Mouse (Mus musculus) lung, embryonic 14.5 days (tissue): ENCODE results near the gene Zbtb16. TPM values are rescaled to one million over a fixed set of nuclear protein-coding genes. Genes with fewer than 3 reads are reported as not detected.

Source experiments
- ATAC-seq: fragments of 200-750 bp; cut with Nextera tagmentation; 2 replicates; pipeline ENCODE4 v1.8.0; 2017; ENCODE audit warnings: mild to moderate bottlenecking, moderate TSS enrichment, moderate library complexity; ENCODE audit not compliant: insufficient read depth
- DNase-seq: peaks from one replicate; pipeline ENCODE4 v3.0.0-alpha.2; 2015
- H3K27ac ChIP-seq: fragments of 300-500 bp; sonication (generic); 2 replicates; pipeline ENCODE4 v1.5.1; 2014; ENCODE audit warnings: low read depth, mild to moderate bottlenecking, moderate library complexity
- H3K27me3 ChIP-seq: fragments of 300-500 bp; sonication (generic); 2 replicates; pipeline ENCODE4 v1.6.1; 2014; ENCODE audit warnings: low read length, control low read depth; ENCODE audit not compliant: insufficient read depth
- H3K36me3 ChIP-seq: fragments of 300-500 bp; sonication (generic); 2 replicates; pipeline ENCODE4 v1.6.1; 2014; ENCODE audit warnings: control low read depth; ENCODE audit not compliant: insufficient read depth
- H3K4me1 ChIP-seq: fragments of 300-500 bp; sonication (generic); 2 replicates; pipeline ENCODE4 v1.6.1; 2014; ENCODE audit warnings: antibody characterized with exemption, control low read depth; ENCODE audit not compliant: insufficient read depth
- H3K4me2 ChIP-seq: fragments of 300-500 bp; sonication (generic); 2 replicates; pipeline ENCODE4 v1.6.1; 2014; ENCODE audit warnings: mild to moderate bottlenecking
- H3K4me3 ChIP-seq: fragments of 300-500 bp; sonication (generic); 2 replicates; pipeline ENCODE4 v1.5.1; 2014; ENCODE audit warnings: low read depth, low read length
- H3K9ac ChIP-seq: fragments of 300-500 bp; sonication (generic); 2 replicates; pipeline ENCODE4 v1.6.1; 2014
- H3K9me3 ChIP-seq: fragments of 300-500 bp; sonication (generic); 2 replicates; pipeline ENCODE4 v1.6.1; 2016; ENCODE audit warnings: low read depth, low read length, control low read depth
- CTCF ChIP-seq: IDR thresholded peaks from 2 replicates; pipeline ENCODE4 v1.5.1; 2016; ENCODE audit warnings: antibody characterized with exemption, low read depth
- WGBS: fragments of 180-500 bp; shearing (Covaris S2); extraction: QIAGEN DNeasy Blood & Tissue Kit; methylation state at CpG from one replicate; pipeline ENCODE4 v1.1.7; 2014; 5-methylcytosine and 5-hydroxymethylcytosine counted together
- polyA plus RNA-seq: library from polyadenylated mRNA; unstranded; fragments of >200 nt; fragmentation: Nextera tagmentation; extraction: Ambion mirVana; gene quantifications from 2 replicates; pipeline ENCODE4 v1.2.1, GENCODE M21; 2014

Gene Zbtb16
- polyA plus RNA-seq, 1 experiment from 2014 or later = 0.71 TPM

GRCm38 (mm10) chr9:48771504-48771903 is 64.5 kb downstream of the Zbtb16 start:
- H3K4me3 ChIP-seq = no peak overlapping the region
- H3K4me2 ChIP-seq = no peak overlapping the region
- ATAC-seq (no peak), DNase-seq (no peak)
- H3K27ac ChIP-seq = no peak overlapping the region
- no peaks in the 10 kb centered on the region; the same call in 1 of the 2 replicates for H3K27me3 ChIP-seq
- TF ChIP-seq CTCF = no peak
- 85% methylated on average over 6 of the region's 6 CpGs for WGBS
- H3K4me1 ChIP-seq = no peaks in the 10 kb centered on the region
- no peak overlapping the region for H3K9ac ChIP-seq
- H3K36me3 ChIP-seq = no peaks in the 10 kb centered on the region
- H3K9me3 ChIP-seq = no peaks in the 10 kb centered on the region

- no peaks in the 10 kb centered on the region for H3K4me1 ChIP-seq
- H3K27ac ChIP-seq = no peak overlapping the region
- no peak for TF ChIP-seq CTCF
- H3K27me3 ChIP-seq = no peaks in the 10 kb centered on the region; the same call in 1 of the 2 replicates
- H3K36me3 ChIP-seq = no peaks in the 10 kb centered on the region
- H3K9me3 ChIP-seq = no peaks in the 10 kb centered on the region
- H3K4me3 ChIP-seq = no peak overlapping the region
- 77% methylated on average over 4 of the region's 4 CpGs for WGBS
- no peak for DNase-seq
- H3K4me2 ChIP-seq = no peak overlapping the region
- no peak for ATAC-seq
- no peak overlapping the region for H3K9ac ChIP-seq
Measured at GRCm38 (mm10) chr9:48768965-48769364, 67.1 kb downstream of the Zbtb16 start.

GRCm38 (mm10) chr9:48767666-48768432 is 68.2 kb downstream of the Zbtb16 start:
- ATAC-seq = no peak
- Histone ChIP-seq H3K4me3 (no peak overlapping the region), H3K9ac (no peak overlapping the region), H3K9me3 (no peaks in the 10 kb centered on the region), H3K27me3 (no peaks in the 10 kb centered on the region; the same call in 1 of the 2 replicates), H3K36me3 (no peaks in the 10 kb centered on the region), H3K27ac (no peak overlapping the region), H3K4me2 (no peak overlapping the region), H3K4me1 (no peaks in the 10 kb centered on the region)
- TF ChIP-seq CTCF = no peak
- no peak for DNase-seq
- 85% methylated on average over 20 of the region's 20 CpGs for WGBS

GRCm38 (mm10) chr9:48765927-48766326 is 70.1 kb downstream of the Zbtb16 start:
- Histone ChIP-seq H3K4me1 (peaks cover 9% of the 10 kb centered on the region), H3K4me3 (no peak overlapping the region), H3K4me2 (no peak overlapping the region), H3K9me3 (no peaks in the 10 kb centered on the region), H3K9ac (no peak overlapping the region), H3K27me3 (no peaks in the 10 kb centered on the region), H3K27ac (no peak overlapping the region), H3K36me3 (no peaks in the 10 kb centered on the region)
- DNase-seq (no peak), ATAC-seq (no peak)
- no peak for TF ChIP-seq CTCF

GRCm38 (mm10) chr9:48764311-48764710 is 71.7 kb downstream of the Zbtb16 start:
- no peak overlapping the region for H3K4me2 ChIP-seq
- 72% methylated on average over 5 of the region's 5 CpGs for WGBS
- H3K4me3 ChIP-seq = no peak overlapping the region
- H3K27ac ChIP-seq = no peak overlapping the region
- H3K36me3 ChIP-seq = no peaks in the 10 kb centered on the region
- no peak for DNase-seq
- TF ChIP-seq CTCF = no peak
- H3K27me3 ChIP-seq = no peaks in the 10 kb centered on the region
- ATAC-seq = no peak
- no peaks in the 10 kb centered on the region for H3K9me3 ChIP-seq
- no peak overlapping the region for H3K9ac ChIP-seq
- peaks cover 20% of the 10 kb centered on the region for H3K4me1 ChIP-seq

- no peaks in the 10 kb centered on the region for H3K9me3 ChIP-seq
- no peaks in the 10 kb centered on the region for H3K27me3 ChIP-seq
- H3K4me1 ChIP-seq = peaks cover 20% of the 10 kb centered on the region
- DNase-seq = no peak
- 79% methylated on average over 14 of the region's 14 CpGs for WGBS
- no peaks in the 10 kb centered on the region for H3K36me3 ChIP-seq
- no peak for ATAC-seq
- H3K27ac ChIP-seq = no peak overlapping the region
- no peak overlapping the region for H3K4me3 ChIP-seq
- H3K4me2 ChIP-seq = no peak overlapping the region
- TF ChIP-seq CTCF = no peak
- H3K9ac ChIP-seq = no peak overlapping the region
Measured at GRCm38 (mm10) chr9:48761732-48762637, 74.0 kb downstream of the Zbtb16 start.

GRCm38 (mm10) chr9:48761175-48761556 is 74.9 kb downstream of the Zbtb16 start:
- ATAC-seq (no peak), DNase-seq (peak; percentile 49)
- Histone ChIP-seq H3K9me3 (no peaks in the 10 kb centered on the region), H3K4me2 (0 out of 2 replicates have a peak overlapping the region, but pooled peaks have one; percentile 1), H3K4me1 (peaks cover 20% of the 10 kb centered on the region), H3K36me3 (no peaks in the 10 kb centered on the region), H3K27ac (0 out of 2 replicates have a peak overlapping the region, but pooled peaks have one; percentile 33), H3K9ac (no peak overlapping the region), H3K27me3 (no peaks in the 10 kb centered on the region), H3K4me3 (no peak overlapping the region)
- TF ChIP-seq CTCF = no peak
- WGBS = 45% methylated on average over 8 of the region's 8 CpGs
